Mouse (Mus musculus) thymus, adult 18-20 months (tissue): ENCODE results near the gene Hoxb6.

Experiments
- DNase-seq, 2 experiments: peaks; one replicate each; pipeline ENCODE4 v3.0.0; 2022; ENCODE audit warnings: mixed read lengths in 2 of 2

Gene Hoxb6

GRCm38 (mm10) chr11:96285771-96286738 is 6.2 kb upstream of the Hoxb6 start, which contains the start of gene Hoxb7:
Gene Hoxb7, plus strand, starts transcription at chr11:96286623.
- no peak for DNase-seq

- DNase-seq = no peak
These were observed 5.4 kb upstream of the Hoxb6 start for GRCm38 (mm10) chr11:96286739-96287385.

- DNase-seq = no peak
These were observed 4.9 kb upstream of the Hoxb6 start for GRCm38 (mm10) chr11:96287411-96287810.

GRCm38 (mm10) chr11:96288455-96289221 is 3.6 kb upstream of the Hoxb6 start:
- DNase-seq = no peak

GRCm38 (mm10) chr11:96289293-96289692 is 3.0 kb upstream of the Hoxb6 start:
- DNase-seq = no peak

- DNase-seq = no peak
These were observed 2.4 kb upstream of the Hoxb6 start for GRCm38 (mm10) chr11:96289837-96290236.

- DNase-seq = no peak
These were observed 1.4 kb upstream of the Hoxb6 start for GRCm38 (mm10) chr11:96290705-96291355.

GRCm38 (mm10) chr11:96292565-96293301 is 457 bp downstream of the Hoxb6 start:
- no peak for DNase-seq

GRCm38 (mm10) chr11:96293302-96293921 is 1.1 kb downstream of the Hoxb6 start:
- no peak for DNase-seq

GRCm38 (mm10) chr11:96294245-96295091 is 2.2 kb downstream of the Hoxb6 start:
- DNase-seq = peak; percentile 33 to 45

GRCm38 (mm10) chr11:96295092-96295835 is 3.0 kb downstream of the Hoxb6 start:
- DNase-seq = no peak

- no peak for DNase-seq
These were observed 4.7 kb downstream of the Hoxb6 start for GRCm38 (mm10) chr11:96296997-96297396.

- DNase-seq = no peak
These were observed 5.2 kb downstream of the Hoxb6 start for GRCm38 (mm10) chr11:96297428-96297827.

- no peak for DNase-seq
These were observed 5.8 kb downstream of the Hoxb6 start for GRCm38 (mm10) chr11:96297968-96298635.

GRCm38 (mm10) chr11:96298895-96299667 is 6.8 kb downstream of the Hoxb6 start:
- DNase-seq = no peak

GRCm38 (mm10) chr11:96299781-96300180 is 7.5 kb downstream of the Hoxb6 start:
- no peak for DNase-seq

GRCm38 (mm10) chr11:96300354-96301063 is 8.2 kb downstream of the Hoxb6 start:
- no peak for DNase-seq

- DNase-seq = no peak
These were observed 8.8 kb downstream of the Hoxb6 start for GRCm38 (mm10) chr11:96301064-96301431.
